Mouse (Mus musculus): ENCODE results near the gene Nos1ap.
A peak's percentile ranks its signal among the peaks of the same experiment; 100 is the strongest.

Gene Nos1ap

GRCm38 (mm10) chr1:170293257-170293656 is 296.4 kb downstream of the Nos1ap start:
- no peak for DNase-seq (ENCODE audit: low spot score)

- peak; percentile 64 for DNase-seq (ENCODE audit: low spot score)
These were observed 297.3 kb downstream of the Nos1ap start for GRCm38 (mm10) chr1:170292239-170292951.

- no peak for DNase-seq (ENCODE audit: low spot score)
These were observed 307.1 kb downstream of the Nos1ap start for GRCm38 (mm10) chr1:170282415-170283129.

- DNase-seq (ENCODE audit: low spot score), result no peak
These were observed 312.6 kb downstream of the Nos1ap start, which contains the start of gene Sh2d1b1 for GRCm38 (mm10) chr1:170277016-170277415. Sh2d1b1 (plus strand) TSS chr1:170277320.

- no peak for DNase-seq (ENCODE audit: low spot score)
These were observed 316.4 kb downstream of the Nos1ap start for GRCm38 (mm10) chr1:170273252-170273651.

- DNase-seq (ENCODE audit: low spot score), result no peak
These were observed 319.0 kb downstream of the Nos1ap start for GRCm38 (mm10) chr1:170270696-170271095.

- DNase-seq (ENCODE audit: low spot score), result no peak
These were observed 319.4 kb downstream of the Nos1ap start for GRCm38 (mm10) chr1:170270281-170270680.

GRCm38 (mm10) chr1:170255560-170255910 is 334.1 kb downstream of the Nos1ap start:
- DNase-seq (ENCODE audit: low spot score), result peak; percentile 42

- no peak for DNase-seq (ENCODE audit: low spot score)
These were observed 334.6 kb downstream of the Nos1ap start for GRCm38 (mm10) chr1:170254893-170255559.
